In the genomic region with DNA sequence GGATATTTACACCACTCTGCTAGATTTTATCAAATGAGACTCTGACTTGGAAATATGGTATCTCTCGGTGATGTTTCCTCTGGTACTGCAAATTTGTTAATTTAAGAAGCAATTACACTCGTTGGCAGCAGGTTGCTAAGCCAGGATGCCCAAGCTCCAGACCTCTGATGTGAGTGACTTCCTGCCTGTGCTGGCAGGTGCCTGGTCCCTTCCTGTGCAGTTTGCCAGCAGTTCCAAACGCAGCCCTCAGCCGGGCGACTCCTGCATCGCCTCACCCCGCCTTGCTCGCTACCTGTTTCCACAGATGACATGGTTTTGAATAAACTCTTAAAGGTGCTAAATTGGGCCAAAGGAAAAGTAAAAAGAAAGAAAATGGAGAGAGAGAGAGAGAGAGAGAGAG, we compare ENCODE assay signal across 10 mouse cellular contexts. TPM values are rescaled to one million over a fixed set of nuclear protein-coding genes. Genes with fewer than 3 reads are reported as not detected.
DNase-seq lines count a peak whose midpoint lies in the region; ATAC-seq lines count a peak whose summit lies in the region.
"Had no signal": no experiment of that assay in that cellular context is flagged by ENCODE, and none has a peak within 500 bp of the region (broad histone marks: within the 10 kb centered on the region; RNA-seq: fewer than 3 reads in every experiment).

No protein-coding gene starts in this region.

- 79% methylated on average over 8 of the region's 8 CpGs for WGBS in hindbrain, embryonic 13.5 days
- WGBS in hindbrain, embryonic 11.5 days = 88% methylated on average over 8 of the region's 8 CpGs
- 81% methylated on average over 8 of the region's 8 CpGs for WGBS in neural tube, embryonic 13.5 days
- 58% methylated on average over 8 of the region's 8 CpGs for WGBS in liver, embryonic 12.5 days (ENCODE audit: insufficient replicate concordance)

- peak overlapping the region; percentile 55 for H3K9ac ChIP-seq in hindbrain, embryonic 13.5 days
- H3K9ac ChIP-seq in hindbrain, embryonic 11.5 days (ENCODE audit: low read depth, low read length) = no peak overlapping the region
- peak overlapping the region; percentile 54 for H3K9ac ChIP-seq in neural tube, embryonic 13.5 days
- H3K9ac ChIP-seq in liver, embryonic 12.5 days = no peak overlapping the region

- H3K36me3 ChIP-seq in hindbrain, embryonic 13.5 days = no peaks in the 10 kb centered on the region; the same call in 1 of the 2 replicates
- no peaks in the 10 kb centered on the region for H3K36me3 ChIP-seq in hindbrain, embryonic 11.5 days (ENCODE audit: control insufficient read depth, insufficient read depth, low read length)
- H3K36me3 ChIP-seq in neural tube, embryonic 13.5 days = no peaks in the 10 kb centered on the region
- H3K36me3 ChIP-seq in liver, embryonic 12.5 days = no peaks in the 10 kb centered on the region

- H3K27ac ChIP-seq in hindbrain, embryonic 13.5 days = peak overlapping the region; percentile 52; the same call in 1 of the 2 replicates
- H3K27ac ChIP-seq in hindbrain, embryonic 11.5 days (ENCODE audit: low read depth, low read length) = no peak overlapping the region
- 0 out of 2 replicates have a peak overlapping the region, but pooled peaks have one; percentile 5 for H3K27ac ChIP-seq in neural tube, embryonic 13.5 days (replicated peaks)
- H3K27ac ChIP-seq in liver, embryonic 12.5 days = no peak overlapping the region

- H3K4me1 ChIP-seq in hindbrain, embryonic 13.5 days (replicated peaks) = peaks cover 19% of the 10 kb centered on the region
- no peaks in the 10 kb centered on the region for H3K4me1 ChIP-seq in hindbrain, embryonic 11.5 days (replicated peaks; ENCODE audit: control insufficient read depth, insufficient read depth, low read length)
- peaks cover 25% of the 10 kb centered on the region for H3K4me1 ChIP-seq in neural tube, embryonic 13.5 days (replicated peaks)
- no peaks in the 10 kb centered on the region for H3K4me1 ChIP-seq in liver, embryonic 12.5 days

- H3K27me3 ChIP-seq in hindbrain, embryonic 13.5 days = no peaks in the 10 kb centered on the region
- no peaks in the 10 kb centered on the region for H3K27me3 ChIP-seq in hindbrain, embryonic 11.5 days (ENCODE audit: control insufficient read depth, insufficient read depth, low read length)
- no peaks in the 10 kb centered on the region for H3K27me3 ChIP-seq in neural tube, embryonic 13.5 days
- H3K27me3 ChIP-seq in liver, embryonic 12.5 days (replicated peaks) = no peaks in the 10 kb centered on the region; the same call in 1 of the 2 replicates

- H3K4me2 ChIP-seq in hindbrain, embryonic 13.5 days = peak overlapping the region; percentile 67
- no peak overlapping the region for H3K4me2 ChIP-seq in hindbrain, embryonic 11.5 days (replicated peaks; ENCODE audit: low read depth, low read length)
- H3K4me2 ChIP-seq in neural tube, embryonic 13.5 days = peak overlapping the region; percentile 66
- no peak overlapping the region for H3K4me2 ChIP-seq in liver, embryonic 12.5 days

- no peak for ATAC-seq in hindbrain, embryonic 13.5 days (ENCODE audit: low FRiP score)
- no peak for ATAC-seq in hindbrain, embryonic 11.5 days (ENCODE audit: low FRiP score)
- no peak for ATAC-seq in neural tube, embryonic 13.5 days (ENCODE audit: low read depth)
- no peak for ATAC-seq in liver, embryonic 12.5 days

- H3K4me3 ChIP-seq in hindbrain, embryonic 13.5 days = peak overlapping the region; percentile 49
- no peak overlapping the region for H3K4me3 ChIP-seq in hindbrain, embryonic 11.5 days (ENCODE audit: low read depth, low read length)
- peak overlapping the region; percentile 49 for H3K4me3 ChIP-seq in neural tube, embryonic 13.5 days
- no peak overlapping the region for H3K4me3 ChIP-seq in liver, embryonic 12.5 days

- no peaks in the 10 kb centered on the region for H3K9me3 ChIP-seq in hindbrain, embryonic 13.5 days
- no peaks in the 10 kb centered on the region for H3K9me3 ChIP-seq in hindbrain, embryonic 11.5 days (ENCODE audit: control insufficient read depth, low read length)
- H3K9me3 ChIP-seq in neural tube, embryonic 13.5 days = no peaks in the 10 kb centered on the region
- no peaks in the 10 kb centered on the region for H3K9me3 ChIP-seq in liver, embryonic 12.5 days (replicated peaks)

- no peak for DNase-seq in hindbrain, embryonic 11.5 days (ENCODE audit: low spot score)
- peak; percentile 24 for DNase-seq in MN1 (ENCODE audit: low spot score)
- DNase-seq in cerebellum, postnatal 25 days = peak; percentile 86 to 90
- DNase-seq in heart, adult 11 months = no peak
- no peak for DNase-seq in Muller cell, postnatal 12 days (ENCODE audit: inconsistent ontology term)
- DNase-seq: liver; lung, postnatal 36 days had no signal

RNA-seq across cellular contexts. Expression of a gene that starts 49.0 kb away (rescaled TPM):
- 37.1 and 38.6 TPM in 2 replicates for polyA plus RNA-seq in hindbrain, embryonic 13.5 days (2015; fragmentation: Nextera tagmentation; extraction: Ambion mirVana)
- polyA plus RNA-seq in hindbrain, embryonic 11.5 days (2014; fragmentation: Nextera tagmentation; extraction: Ambion mirVana) = 9.8 and 16.6 TPM in 2 replicates
- 30.5 and 33.5 TPM in 2 replicates for polyA plus RNA-seq in neural tube, embryonic 13.5 days (2015; fragmentation: Nextera tagmentation; extraction: Ambion mirVana)
- polyA plus RNA-seq in liver, embryonic 12.5 days (2016; fragmentation: Nextera tagmentation; extraction: Ambion mirVana) = 0.25 and 0.57 TPM in 2 replicates

Comparison
In these comparisons a context has a peak if more than half of its experiments do, and no peak if none do; other contexts are left out.
1. H3K27ac ChIP-seq: peak in hindbrain, embryonic 13.5 days (single experiment) and neural tube, embryonic 13.5 days (single experiment); none in hindbrain, embryonic 11.5 days (single experiment) and liver, embryonic 12.5 days (single experiment).
2. H3K4me2 ChIP-seq: peak in hindbrain, embryonic 13.5 days (single experiment) and neural tube, embryonic 13.5 days (single experiment); none in hindbrain, embryonic 11.5 days (single experiment) and liver, embryonic 12.5 days (single experiment).
3. H3K4me3 ChIP-seq: peak in hindbrain, embryonic 13.5 days (single experiment) and neural tube, embryonic 13.5 days (single experiment); none in hindbrain, embryonic 11.5 days (single experiment) and liver, embryonic 12.5 days (single experiment).
4. H3K9ac ChIP-seq: peak in hindbrain, embryonic 13.5 days (single experiment) and neural tube, embryonic 13.5 days (single experiment); none in hindbrain, embryonic 11.5 days (single experiment) and liver, embryonic 12.5 days (single experiment).
5. DNase-seq: peak in MN1 (single experiment) and cerebellum, postnatal 25 days (2 of 2); none in hindbrain, embryonic 11.5 days (single experiment), heart, adult 11 months (single experiment) and Muller cell, postnatal 12 days (single experiment).